Mouse (Mus musculus) heart, postnatal 0 days (tissue): ENCODE measurements at regions not wholly inside any gene's neighbourhood (a gene's known extent, or its start where the extent isn't known, plus 50 kb on each side); places are given as distances from the start of the nearest gene placed in this dataset.

Experiments used
- ATAC-seq: fragments of 200-750 bp; cut with Nextera tagmentation; 2 replicates; pipeline ENCODE4 v1.8.0; 2017; ENCODE audit warnings: low read depth, moderate number of reproducible peaks, moderate library complexity; ENCODE audit not compliant: insufficient read depth
- DNase-seq: peaks from one replicate; pipeline ENCODE4 v3.0.0-alpha.2; 2016; ENCODE audit warnings: low spot score
- H3K27ac ChIP-seq: fragments of 300-500 bp; sonication (generic); 2 replicates; pipeline ENCODE4 v1.5.1; 2014; ENCODE audit warnings: low read depth, mild to moderate bottlenecking
- H3K27me3 ChIP-seq: fragments of 300-500 bp; sonication (generic); 2 replicates; pipeline ENCODE4 v1.6.1; 2014; ENCODE audit warnings: low read length, mixed read lengths; ENCODE audit not compliant: control insufficient read depth, insufficient read depth
- H3K36me3 ChIP-seq: fragments of 300-500 bp; sonication (generic); replicated peaks from 2 replicates; pipeline ENCODE4 v1.6.1; 2014; ENCODE audit warnings: low read length, mixed read lengths; ENCODE audit not compliant: control insufficient read depth, insufficient read depth
- H3K4me1 ChIP-seq: fragments of 300-500 bp; sonication (generic); 2 replicates; pipeline ENCODE4 v1.6.1; 2014; ENCODE audit warnings: antibody characterized with exemption; ENCODE audit not compliant: control insufficient read depth, insufficient read depth
- H3K4me2 ChIP-seq: fragments of 300-500 bp; sonication (generic); 2 replicates; pipeline ENCODE4 v1.6.1; 2014; ENCODE audit warnings: low read depth, mild to moderate bottlenecking, low read length, moderate library complexity
- H3K4me3 ChIP-seq: fragments of 300-500 bp; sonication (generic); 2 replicates; pipeline ENCODE4 v1.5.1; 2014; ENCODE audit warnings: low read depth, low read length
- H3K9ac ChIP-seq: fragments of 300-500 bp; sonication (generic); replicated peaks from 2 replicates; pipeline ENCODE4 v1.6.1; 2014; ENCODE audit warnings: low read depth, low read length, mixed read lengths
- H3K9me3 ChIP-seq: fragments of 300-500 bp; sonication (generic); replicated peaks from 2 replicates; pipeline ENCODE4 v1.6.1; 2016; ENCODE audit warnings: low read length; ENCODE audit not compliant: control insufficient read depth
- CTCF ChIP-seq: IDR thresholded peaks from 2 replicates; pipeline ENCODE4 v1.5.1; 2016; ENCODE audit warnings: antibody characterized with exemption, control low read depth, low read depth
- EP300 ChIP-seq: IDR thresholded peaks from 2 replicates; pipeline ENCODE4 v1.6.1; 2016; ENCODE audit warnings: antibody characterized with exemption, low read depth
- WGBS: fragments of 180-500 bp; shearing (Covaris S2); extraction: QIAGEN DNeasy Blood & Tissue Kit; methylation state at CpG from one replicate; pipeline ENCODE4 v1.1.7; 2014; 5-methylcytosine and 5-hydroxymethylcytosine counted together

GRCm38 (mm10) chr17:83049972-83050535 lies 165.0 kb upstream of the Pkdcc start:
- Histone ChIP-seq H3K9me3 (no peaks in the 10 kb centered on the region), H3K9ac (no peak overlapping the region), H3K4me3 (no peak overlapping the region), H3K4me2 (no peak overlapping the region), H3K27ac (peak overlapping the region; percentile 32; the same call in 1 of the 2 replicates), H3K27me3 (no peaks in the 10 kb centered on the region), H3K4me1 (peaks cover 10% of the 10 kb centered on the region; the same call in 1 of the 2 replicates), H3K36me3 (no peaks in the 10 kb centered on the region)
- DNase-seq (peak; percentile 61), ATAC-seq (peak; percentile 73)
- WGBS, result 40% methylated on average over 13 of the region's 13 CpGs
- TF ChIP-seq EP300 (no peak), CTCF (no peak)

- Histone ChIP-seq H3K4me3 (no peak overlapping the region), H3K4me1 (peaks cover 10% of the 10 kb centered on the region; the same call in 1 of the 2 replicates), H3K36me3 (no peaks in the 10 kb centered on the region), H3K9me3 (no peaks in the 10 kb centered on the region), H3K4me2 (no peak overlapping the region), H3K27me3 (no peaks in the 10 kb centered on the region), H3K9ac (no peak overlapping the region), H3K27ac (no peak overlapping the region)
- ATAC-seq (no peak), DNase-seq (no peak)
- WGBS, result 80% methylated on average over 11 of the region's 11 CpGs
- TF ChIP-seq EP300, result no peak
- no peak for TF ChIP-seq CTCF
Observed at GRCm38 (mm10) chr17:83050591-83051197, 164.4 kb upstream of the Pkdcc start.

DNA sequence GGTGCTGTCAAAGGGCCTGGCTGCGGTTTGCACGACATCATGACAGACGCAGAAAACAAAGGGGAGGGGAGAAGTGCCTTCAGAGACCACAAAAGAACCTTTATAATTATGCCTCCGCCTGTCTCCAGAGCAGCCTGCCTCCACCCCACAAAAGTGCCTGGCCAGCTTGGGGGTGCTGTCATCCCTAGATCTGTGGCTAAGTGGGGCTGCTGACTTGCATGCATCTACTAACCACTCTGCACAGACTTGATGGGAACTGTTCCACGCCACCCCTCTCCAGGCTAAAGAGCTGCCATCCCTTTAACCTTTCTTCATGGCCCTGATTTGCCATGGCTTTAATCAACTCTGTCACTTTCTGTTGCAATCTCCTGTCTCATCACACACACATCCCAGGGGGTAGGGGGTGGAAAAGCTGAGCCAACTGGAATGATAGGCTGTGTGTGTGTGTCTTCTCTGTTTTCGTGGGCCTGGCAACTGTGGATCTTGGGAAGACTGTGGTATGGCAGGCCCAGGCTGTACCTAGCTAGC lies 162.4 kb upstream of the Pkdcc start:
- ATAC-seq (no peak), DNase-seq (no peak)
- Histone ChIP-seq H3K4me2 (no peak overlapping the region), H3K4me3 (no peak overlapping the region), H3K9me3 (no peaks in the 10 kb centered on the region), H3K27me3 (no peaks in the 10 kb centered on the region), H3K36me3 (no peaks in the 10 kb centered on the region), H3K4me1 (peaks cover 10% of the 10 kb centered on the region; the same call in 1 of the 2 replicates), H3K27ac (no peak overlapping the region), H3K9ac (no peak overlapping the region)
- TF ChIP-seq EP300, result no peak
- TF ChIP-seq CTCF, result no peak
- WGBS, result 64% methylated on average over 6 of the region's 6 CpGs

GRCm38 (mm10) chr17:83057832-83058231 lies 157.3 kb upstream of the Pkdcc start:
- TF ChIP-seq CTCF (no peak), EP300 (no peak)
- H3K36me3 ChIP-seq, result no peaks in the 10 kb centered on the region
- H3K9me3 ChIP-seq, result no peaks in the 10 kb centered on the region
- no peak overlapping the region for H3K4me2 ChIP-seq
- 38% methylated on average over 3 of the region's 3 CpGs for WGBS
- DNase-seq, result no peak
- no peak overlapping the region for H3K9ac ChIP-seq
- H3K27ac ChIP-seq, result no peak overlapping the region
- ATAC-seq, result no peak
- H3K4me3 ChIP-seq, result no peak overlapping the region
- H3K27me3 ChIP-seq, result no peaks in the 10 kb centered on the region
- no peaks in the 10 kb centered on the region for H3K4me1 ChIP-seq

- no peak overlapping the region for H3K4me3 ChIP-seq
- no peaks in the 10 kb centered on the region for H3K27me3 ChIP-seq
- no peak overlapping the region for H3K9ac ChIP-seq
- DNase-seq (no peak), ATAC-seq (no peak)
- H3K4me2 ChIP-seq, result no peak overlapping the region
- no peaks in the 10 kb centered on the region for H3K9me3 ChIP-seq
- H3K27ac ChIP-seq, result no peak overlapping the region
- WGBS, result 63% methylated on average over 6 of the region's 6 CpGs
- H3K4me1 ChIP-seq, result no peaks in the 10 kb centered on the region
- TF ChIP-seq EP300 (no peak), CTCF (no peak)
- H3K36me3 ChIP-seq, result no peaks in the 10 kb centered on the region
Observed at GRCm38 (mm10) chr17:83061843-83062242, 153.2 kb upstream of the Pkdcc start.
